Mouse (Mus musculus) liver, embryonic 14.5 days (tissue): Measurements from ENCODE around the gene Eps8l2. TPM values are rescaled to one million over a fixed set of nuclear protein-coding genes. Genes with fewer than 3 reads are reported as not detected.

Experiments
- ATAC-seq: fragments of 200-750 bp; cut with Nextera tagmentation; 2 replicates; pipeline ENCODE4 v1.8.0; 2017; ENCODE audit warnings: moderate number of reproducible peaks, mild to moderate bottlenecking, moderate library complexity; ENCODE audit not compliant: insufficient read depth
- DNase-seq, 3 experiments: peaks; one replicate each; pipeline ENCODE4 v3.0.0-alpha.2; 2012 to 2013; ENCODE audit warnings: low read depth in 3 of 3, low spot score in 3 of 3
- H3K27ac ChIP-seq: fragments of 300-500 bp; sonication (generic); 2 replicates; pipeline ENCODE4 v1.5.1; 2014; ENCODE audit warnings: moderate library complexity, mild to moderate bottlenecking, control low read depth, inconsistent platforms
- H3K27me3 ChIP-seq: fragments of 300-500 bp; sonication (generic); 2 replicates; pipeline ENCODE4 v1.6.1; 2014; ENCODE audit warnings: mild to moderate bottlenecking, low read length, moderate library complexity; ENCODE audit not compliant: control insufficient read depth, insufficient read depth
- H3K36me3 ChIP-seq: fragments of 300-500 bp; sonication (generic); replicated peaks from 2 replicates; pipeline ENCODE4 v1.6.1; 2014; ENCODE audit warnings: low read depth; ENCODE audit not compliant: control insufficient read depth, insufficient read depth
- H3K4me1 ChIP-seq, 2 experiments: fragments of 200-500 bp in 1 of 2; fragments of 300-500 bp in 1 of 2; sonication (generic) in 1 of 2; replicated peaks; 2 replicates each; pipeline ENCODE4 v1.6.1; 2012 to 2014; ENCODE audit warnings: antibody characterized with exemption in 1 of 2, inconsistent platforms in 1 of 2, low read length in 1 of 2; ENCODE audit not compliant: control insufficient read depth in 2 of 2, insufficient read depth in 2 of 2
- H3K4me2 ChIP-seq: fragments of 300-500 bp; sonication (generic); 2 replicates; pipeline ENCODE4 v1.6.1; 2014; ENCODE audit warnings: low read depth, mild to moderate bottlenecking, control low read depth, moderate library complexity
- H3K4me3 ChIP-seq, 2 experiments: fragments of 200-500 bp in 1 of 2; fragments of 300-500 bp in 1 of 2; sonication (generic) in 1 of 2; 2 replicates each; pipeline ENCODE4 v1.5.1; 2012 to 2014; ENCODE audit warnings: low read depth in 2 of 2, low read length in 2 of 2, mild to moderate bottlenecking in 2 of 2, control low read depth in 1 of 2, inconsistent platforms in 1 of 2, moderate library complexity in 1 of 2; ENCODE audit not compliant: insufficient read depth in 1 of 2
- H3K9ac ChIP-seq: fragments of 300-500 bp; sonication (generic); replicated peaks from 2 replicates; pipeline ENCODE4 v1.6.1; 2014; ENCODE audit warnings: mild to moderate bottlenecking, control low read depth, moderate library complexity
- H3K9me3 ChIP-seq: fragments of 300-500 bp; sonication (generic); 2 replicates; pipeline ENCODE4 v1.6.1; 2016; ENCODE audit warnings: low read length, mixed read lengths; ENCODE audit not compliant: control insufficient read depth
- CTCF ChIP-seq: IDR thresholded peaks from 2 replicates; pipeline ENCODE4 v1.5.1; 2016; ENCODE audit warnings: antibody characterized with exemption, low read depth, control low read depth
- EP300 ChIP-seq: IDR thresholded peaks from 2 replicates; pipeline ENCODE4 v1.6.1; 2016; ENCODE audit warnings: antibody characterized with exemption, low read depth
- WGBS: fragments of 180-500 bp; shearing (Covaris S2); extraction: QIAGEN DNeasy Blood & Tissue Kit; methylation state at CpG from one replicate; pipeline ENCODE4 v1.1.7; 2014; ENCODE audit not compliant: insufficient replicate concordance; 5-methylcytosine and 5-hydroxymethylcytosine counted together
- polyA plus RNA-seq, 2 experiments: library from polyadenylated mRNA; depleted of rRNA in 1 of 2; stranded (reverse) in 1 of 2; unstranded in 1 of 2; fragments of >200 nt; fragmentation: Nextera tagmentation in 1 of 2; extraction: Ambion mirVana in 1 of 2; gene quantifications; 2 replicates each; pipeline versions ENCODE4 v1.2.1 to v1.2.3; 2012 to 2014

The Eps8l2 gene
- polyA plus RNA-seq, 2 experiments: 6.6 to 7.9 TPM

- WGBS: 51% methylated on average over 2 of the region's 2 CpGs
- TF ChIP-seq CTCF (no peak), EP300 (no peak)
- ATAC-seq: peak; percentile 44
- Histone ChIP-seq H3K9me3 (no peaks in the 10 kb centered on the region), H3K4me2 (peak overlapping the region; percentile 73), H3K9ac (peak overlapping the region; percentile 66), H3K27me3 (peaks cover 3% of the 10 kb centered on the region), H3K36me3 (no peaks in the 10 kb centered on the region), H3K27ac (peak overlapping the region; percentile 92), H3K4me1 (peaks cover 25% of the 10 kb centered on the region in 2 experiments), H3K4me3 (no peak overlapping the region)
- DNase-seq: no peak
These were observed 25.1 kb downstream of the Eps8l2 start for GRCm38 (mm10) chr7:141363752-141364125.

GRCm38 (mm10) chr7:141364349-141365048 lies 25.8 kb downstream of the Eps8l2 start:
- DNase-seq (peak; percentile 79 to 86 (median 84)), ATAC-seq (peak; percentile 92)
- TF ChIP-seq CTCF (0 out of 2 replicates have a peak, but pooled peaks have one; percentile 4), EP300 (peak; percentile 91)
- Histone ChIP-seq H3K9ac (peak overlapping the region; percentile 66), H3K4me1 (peaks cover 25% of the 10 kb centered on the region in 2 experiments), H3K4me2 (peak overlapping the region; percentile 73), H3K36me3 (no peaks in the 10 kb centered on the region), H3K4me3 (peak overlapping the region in 1 of 2 experiments; percentile 6; a peak in 1 of 4 replicates), H3K27ac (peak overlapping the region; percentile 92), H3K9me3 (no peaks in the 10 kb centered on the region), H3K27me3 (peaks cover 3% of the 10 kb centered on the region)
- WGBS: 39% methylated on average over 5 of the region's 5 CpGs

GRCm38 (mm10) chr7:141365049-141365445 lies 26.4 kb downstream of the Eps8l2 start:
- Histone ChIP-seq H3K4me2 (peak overlapping the region; percentile 73), H3K4me3 (peak overlapping the region in 1 of 2 experiments; percentile 6; a peak in 1 of 4 replicates), H3K27me3 (peaks cover 3% of the 10 kb centered on the region), H3K4me1 (peaks cover 25 to 29% of the 10 kb centered on the region in 2 experiments), H3K9ac (peak overlapping the region; percentile 66), H3K27ac (peak overlapping the region; percentile 92), H3K36me3 (no peaks in the 10 kb centered on the region), H3K9me3 (no peaks in the 10 kb centered on the region)
- DNase-seq (no peak), ATAC-seq (no peak)
- TF ChIP-seq EP300 (no peak), CTCF (no peak)
- WGBS: 50% methylated on average over 3 of the region's 3 CpGs

- DNase-seq (no peak), ATAC-seq (no peak)
- 70% methylated on average over 4 of the region's 4 CpGs for WGBS
- Histone ChIP-seq H3K36me3 (no peaks in the 10 kb centered on the region), H3K4me2 (no peak overlapping the region), H3K9ac (no peak overlapping the region), H3K9me3 (no peaks in the 10 kb centered on the region), H3K4me1 (peaks cover 25 to 35% of the 10 kb centered on the region in 2 experiments), H3K27me3 (no peaks in the 10 kb centered on the region), H3K4me3 (no peak overlapping the region), H3K27ac (no peak overlapping the region)
- TF ChIP-seq CTCF (no peak), EP300 (no peak)
These were observed 28.7 kb downstream of the Eps8l2 start for GRCm38 (mm10) chr7:141367358-141367757.

GRCm38 (mm10) chr7:141369918-141370317 lies 31.2 kb downstream of the Eps8l2 start:
- H3K27me3 ChIP-seq: no peaks in the 10 kb centered on the region
- WGBS: 41% methylated on average over 5 of the region's 5 CpGs
- TF ChIP-seq CTCF: no peak
- no peak for TF ChIP-seq EP300
- H3K36me3 ChIP-seq: no peaks in the 10 kb centered on the region
- peaks cover 11 to 23% of the 10 kb centered on the region in 2 experiments for H3K4me1 ChIP-seq
- no peak for ATAC-seq
- no peak for DNase-seq
- no peak overlapping the region for H3K4me2 ChIP-seq
- H3K9ac ChIP-seq: no peak overlapping the region
- H3K9me3 ChIP-seq: no peaks in the 10 kb centered on the region
- H3K27ac ChIP-seq: no peak overlapping the region
- no peak overlapping the region for H3K4me3 ChIP-seq
